Mouse (Mus musculus) embryonic facial prominence, embryonic 10.5 days (tissue): ENCODE results near the gene Cntrl. TPM values are rescaled to one million over a fixed set of nuclear protein-coding genes. Genes with fewer than 3 reads are reported as not detected.

Experiments used
- DNase-seq: peaks from one replicate; pipeline ENCODE4 v3.0.0-alpha.2; 2017; ENCODE audit warnings: low spot score
- H3K27ac ChIP-seq: fragments of 300-500 bp; sonication (generic); replicated peaks from 2 replicates; pipeline ENCODE4 v1.5.1; 2016; ENCODE audit warnings: mild to moderate bottlenecking
- H3K27me3 ChIP-seq: fragments of 300-500 bp; sonication (generic); replicated peaks from 2 replicates; pipeline ENCODE4 v1.6.1; 2016; ENCODE audit warnings: low read depth, mild to moderate bottlenecking; ENCODE audit not compliant: poor library complexity, severe bottlenecking
- H3K36me3 ChIP-seq: fragments of 300-500 bp; sonication (generic); replicated peaks from 2 replicates; pipeline ENCODE4 v1.6.1; 2016; ENCODE audit warnings: mild to moderate bottlenecking, moderate library complexity
- H3K4me1 ChIP-seq: fragments of 300-500 bp; sonication (generic); 2 replicates; pipeline ENCODE4 v1.6.1; 2016
- H3K4me3 ChIP-seq: fragments of 300-500 bp; sonication (generic); 2 replicates; pipeline ENCODE4 v1.5.1; 2016; ENCODE audit warnings: mild to moderate bottlenecking, moderate library complexity
- H3K9me3 ChIP-seq: fragments of 300-500 bp; sonication (generic); 2 replicates; pipeline ENCODE4 v1.6.1; 2016; ENCODE audit warnings: mild to moderate bottlenecking
- WGBS: fragments of 180-500 bp; shearing (Covaris S2); methylation state at CpG from one replicate; pipeline ENCODE4 v1.1.7; 2016; 5-methylcytosine and 5-hydroxymethylcytosine counted together
- polyA plus RNA-seq: library from polyadenylated mRNA; unstranded; fragments of >200 nt; fragmentation: Nextera tagmentation; extraction: Ambion mirVana; gene quantifications from 2 replicates; pipeline ENCODE4 v1.2.1, GENCODE M21; 2016

The Cntrl gene
- polyA plus RNA-seq, 1 experiment from 2014 or later = 30.4 TPM

- Histone ChIP-seq H3K27me3 (no peaks in the 10 kb centered on the region), H3K4me1 (peaks cover 13% of the 10 kb centered on the region), H3K36me3 (no peaks in the 10 kb centered on the region), H3K4me3 (no peak overlapping the region), H3K9me3 (no peaks in the 10 kb centered on the region), H3K27ac (peak overlapping the region; percentile 81)
- DNase-seq = peak; percentile 51
- WGBS = 54% methylated on average over 14 of the region's 14 CpGs
Measured at GRCm38 (mm10) chr2:35215363-35215762, 106.1 kb downstream of the Cntrl start.

GRCm38 (mm10) chr2:35216701-35217100 is 107.4 kb downstream of the Cntrl start:
- Histone ChIP-seq H3K27ac (no peak overlapping the region), H3K27me3 (no peaks in the 10 kb centered on the region), H3K4me1 (peaks cover 13% of the 10 kb centered on the region), H3K36me3 (no peaks in the 10 kb centered on the region), H3K9me3 (no peaks in the 10 kb centered on the region), H3K4me3 (no peak overlapping the region)
- 85% methylated on average over 2 of the region's 2 CpGs for WGBS
- DNase-seq = no peak

- Histone ChIP-seq H3K27ac (no peak overlapping the region), H3K4me1 (peaks cover 13% of the 10 kb centered on the region), H3K36me3 (no peaks in the 10 kb centered on the region), H3K27me3 (no peaks in the 10 kb centered on the region), H3K4me3 (no peak overlapping the region), H3K9me3 (no peaks in the 10 kb centered on the region)
- no peak for DNase-seq
- 89% methylated on average over 3 of the region's 3 CpGs for WGBS
Measured at GRCm38 (mm10) chr2:35218736-35219135, 109.4 kb downstream of the Cntrl start.

GRCm38 (mm10) chr2:35222822-35223391 is 113.6 kb downstream of the Cntrl start:
- 68% methylated on average over 6 of the region's 6 CpGs for WGBS
- H3K36me3 ChIP-seq = no peaks in the 10 kb centered on the region
- H3K27me3 ChIP-seq = no peaks in the 10 kb centered on the region

GRCm38 (mm10) chr2:35224285-35224684 is 115.0 kb downstream of the Cntrl start:
- H3K36me3 ChIP-seq = no peaks in the 10 kb centered on the region
- no peak overlapping the region for H3K4me3 ChIP-seq
- DNase-seq = no peak
- no peak overlapping the region for H3K27ac ChIP-seq
- H3K4me1 ChIP-seq = peaks cover 16% of the 10 kb centered on the region
- no peaks in the 10 kb centered on the region for H3K9me3 ChIP-seq
- no peaks in the 10 kb centered on the region for H3K27me3 ChIP-seq
- WGBS = 93% methylated on average over 15 of the region's 15 CpGs

More at GRCm38 (mm10) chr2:35222822-35223391, 113.6 kb downstream of the Cntrl start:
- H3K4me1 ChIP-seq = peaks cover 2% of the 10 kb centered on the region
- H3K27ac ChIP-seq = no peak overlapping the region
- no peak overlapping the region for H3K4me3 ChIP-seq
- H3K9me3 ChIP-seq = no peaks in the 10 kb centered on the region
- no peak for DNase-seq

GRCm38 (mm10) chr2:35228145-35228544 is 118.9 kb downstream of the Cntrl start:
- H3K4me3 ChIP-seq = no peak overlapping the region
- H3K4me1 ChIP-seq = peaks cover 39% of the 10 kb centered on the region
- peak; percentile 51 for DNase-seq
- peak overlapping the region; percentile 73 for H3K27ac ChIP-seq
- no peaks in the 10 kb centered on the region for H3K27me3 ChIP-seq
- H3K9me3 ChIP-seq = no peaks in the 10 kb centered on the region
- WGBS = 22% methylated on average over 4 of the region's 4 CpGs
- no peaks in the 10 kb centered on the region for H3K36me3 ChIP-seq

Other genes with a start within 250 kb of the Cntrl start
- 0.09 TPM in 1 of 2 replicates, not detected in the other for gene Cutal, start 235.1 kb upstream of the Cntrl start, polyA plus RNA-seq
- gene Psmd5, start 234.5 kb upstream of the Cntrl start, polyA plus RNA-seq = 127 and 133 TPM in 2 replicates
- gene Phf19, start 195.5 kb upstream of the Cntrl start, polyA plus RNA-seq = 1.1 and 1.8 TPM in 2 replicates
- gene Traf1, start 147.7 kb upstream of the Cntrl start, polyA plus RNA-seq = 0.34 and 0.38 TPM in 2 replicates
- 0.10 and 0.17 TPM in 2 replicates for gene Hc, start 48.1 kb upstream of the Cntrl start, polyA plus RNA-seq
- gene AI182371, start 7.9 kb upstream of the Cntrl start, polyA plus RNA-seq = 0.15 TPM in 1 of 2 replicates, not detected in the other
- gene Rab14, start 91.6 kb downstream of the Cntrl start, polyA plus RNA-seq = 239 and 259 TPM in 2 replicates
- gene Gsn, start 146.9 kb downstream of the Cntrl start, polyA plus RNA-seq = 13.6 and 18.9 TPM in 2 replicates
- 18.0 and 18.9 TPM in 2 replicates for gene Stom, start 227.5 kb downstream of the Cntrl start, polyA plus RNA-seq